Mouse (Mus musculus): ENCODE data around the gene Cphx2. TPM values are rescaled to one million over a fixed set of nuclear protein-coding genes. Genes with fewer than 3 reads are reported as not detected.

The Cphx2 gene
- total RNA-seq, 2 experiments from 2014 or later, result not detected

Other genes starting within 250 kb of the Cphx2 start
- 10 to 100 TPM; 90.7 to 93.7 TPM for gene Anxa11, start 239.4 kb upstream of the Cphx2 start, total RNA-seq (2021)
- 1 to 10 TPM; 2.1 to 2.9 TPM for gene Plac9a, start 178.4 kb upstream of the Cphx2 start, total RNA-seq (2021)
- gene Tmem254a, start 153.8 kb upstream of the Cphx2 start, total RNA-seq (2021), result under 1 TPM; 0.27 to 0.56 TPM
- not detected for gene Cphx1, start 143.2 kb upstream of the Cphx2 start, total RNA-seq (2021)
- under 1 TPM in 1 of 2 experiments, not detected in 1; 0.25 TPM for gene Duxbl1, start 102.9 kb upstream of the Cphx2 start, total RNA-seq (2021)
- 1 to 10 TPM; 2.9 to 5.9 TPM for gene Gm9780, start 38.8 kb upstream of the Cphx2 start, total RNA-seq (2021)
- gene Tmem254c, start 14.2 kb upstream of the Cphx2 start, total RNA-seq (2021), result 1 to 10 TPM; 1.3 to 3.7 TPM
- gene Cphx3, start 781 bp downstream of the Cphx2 start, total RNA-seq (2021), result not detected
- not detected for gene Duxbl2, start 36.8 kb downstream of the Cphx2 start, total RNA-seq (2021)
- 10 to 100 TPM; 28.3 to 32.6 TPM for gene Plac9b, start 101.0 kb downstream of the Cphx2 start, total RNA-seq (2021)
- gene Tmem254b, start 125.5 kb downstream of the Cphx2 start, total RNA-seq (2021), result 1 to 10 TPM in 1 of 2 experiments, not detected in 1; 2.5 TPM
- gene Duxbl3, start 176.4 kb downstream of the Cphx2 start, total RNA-seq (2021), result under 1 TPM in 1 of 2 experiments, not detected in 1; 0.10 TPM